Mouse (Mus musculus) forebrain, embryonic 14.5 days (tissue): ENCODE data around the gene Lrrtm3. TPM values are rescaled to one million over a fixed set of nuclear protein-coding genes. Genes with fewer than 3 reads are reported as not detected.
A peak's percentile ranks its signal among the peaks of the same experiment; 100 is the strongest.

ENCODE experiments used
- ATAC-seq: fragments of 200-750 bp; cut with Nextera tagmentation; 2 replicates; pipeline ENCODE4 v1.8.0; 2017; ENCODE audit warnings: mild to moderate bottlenecking, moderate library complexity
- DNase-seq: peaks from one replicate; pipeline ENCODE4 v3.0.0-alpha.2; 2015; ENCODE audit warnings: low spot score
- H3K27ac ChIP-seq: fragments of 300-500 bp; sonication (generic); 2 replicates; pipeline ENCODE4 v1.5.1; 2014; ENCODE audit warnings: low read depth, mild to moderate bottlenecking, control low read depth, low read length, moderate library complexity
- H3K27me3 ChIP-seq: fragments of 300-500 bp; sonication (generic); replicated peaks from 2 replicates; pipeline ENCODE4 v1.6.1; 2014; ENCODE audit warnings: low read length, control low read depth, mixed read lengths; ENCODE audit not compliant: control insufficient read depth, insufficient read depth
- H3K36me3 ChIP-seq: fragments of 300-500 bp; sonication (generic); 2 replicates; pipeline ENCODE4 v1.6.1; 2014; ENCODE audit warnings: low read length, control low read depth; ENCODE audit not compliant: control insufficient read depth, insufficient read depth
- H3K4me1 ChIP-seq: fragments of 300-500 bp; sonication (generic); 2 replicates; pipeline ENCODE4 v1.6.1; 2014; ENCODE audit warnings: antibody characterized with exemption, low read length, control low read depth; ENCODE audit not compliant: control insufficient read depth, insufficient read depth
- H3K4me2 ChIP-seq: fragments of 300-500 bp; sonication (generic); 2 replicates; pipeline ENCODE4 v1.6.1; 2014; ENCODE audit warnings: mild to moderate bottlenecking, control low read depth, low read length
- H3K4me3 ChIP-seq: fragments of 300-500 bp; sonication (generic); 2 replicates; pipeline ENCODE4 v1.5.1; 2014; ENCODE audit warnings: low read depth, low read length, control low read depth
- H3K9ac ChIP-seq: fragments of 300-500 bp; sonication (generic); 2 replicates; pipeline ENCODE4 v1.6.1; 2014; ENCODE audit warnings: mild to moderate bottlenecking, low read length, control low read depth, moderate library complexity
- H3K9me3 ChIP-seq: fragments of 300-500 bp; sonication (generic); replicated peaks from 2 replicates; pipeline ENCODE4 v1.6.1; 2016; ENCODE audit warnings: low read length, control low read depth, mixed read lengths; ENCODE audit not compliant: control insufficient read depth
- WGBS: fragments of 180-500 bp; shearing (Covaris S2); extraction: QIAGEN DNeasy Blood & Tissue Kit; methylation state at CpG from one replicate; pipeline ENCODE4 v1.1.7; 2014; 5-methylcytosine and 5-hydroxymethylcytosine counted together
- polyA plus RNA-seq: library from polyadenylated mRNA; unstranded; fragments of >200 nt; fragmentation: Nextera tagmentation; extraction: Ambion mirVana; gene quantifications from 2 replicates; pipeline ENCODE4 v1.2.1, GENCODE M21; 2014

Lrrtm3 gene
- polyA plus RNA-seq, 1 experiment from 2014 or later, result 10.5 TPM

- peak overlapping the region; percentile 61 for H3K9ac ChIP-seq
- peak; percentile 59 for DNase-seq
- no peaks in the 10 kb centered on the region for H3K9me3 ChIP-seq
- no peak overlapping the region; the same call in 1 of the 2 replicates for H3K27ac ChIP-seq
- H3K4me1 ChIP-seq, result peaks cover 6% of the 10 kb centered on the region
- peak; percentile 9; the same call in 1 of the 2 replicates for ATAC-seq
- H3K4me3 ChIP-seq, result peak overlapping the region; percentile 43
- H3K27me3 ChIP-seq, result 0 out of 2 replicates have a peak, but pooled peaks cover 5% of the 10 kb centered on the region
- H3K4me2 ChIP-seq, result peak overlapping the region; percentile 85
- WGBS, result 3% methylated on average over 26 of the region's 26 CpGs
- H3K36me3 ChIP-seq, result no peaks in the 10 kb centered on the region
These were observed 1.9 kb downstream of the Lrrtm3 start for GRCm38 (mm10) chr10:64087936-64088773.

GRCm38 (mm10) chr10:64087521-64087920, 2.6 kb downstream of the Lrrtm3 start:
- ATAC-seq (0 out of 2 replicates have a peak, but pooled peaks have one; percentile 10), DNase-seq (peak; percentile 49)
- Histone ChIP-seq H3K9ac (peak overlapping the region; percentile 61), H3K27ac (no peak overlapping the region), H3K36me3 (no peaks in the 10 kb centered on the region), H3K27me3 (0 out of 2 replicates have a peak, but pooled peaks cover 5% of the 10 kb centered on the region), H3K4me2 (peak overlapping the region; percentile 85), H3K4me3 (peak overlapping the region; percentile 43), H3K9me3 (no peaks in the 10 kb centered on the region), H3K4me1 (peaks cover 6% of the 10 kb centered on the region)
- whole genome bisulfite sequencing, result under 1% methylated on average over 12 of the region's 12 CpGs

DNA sequence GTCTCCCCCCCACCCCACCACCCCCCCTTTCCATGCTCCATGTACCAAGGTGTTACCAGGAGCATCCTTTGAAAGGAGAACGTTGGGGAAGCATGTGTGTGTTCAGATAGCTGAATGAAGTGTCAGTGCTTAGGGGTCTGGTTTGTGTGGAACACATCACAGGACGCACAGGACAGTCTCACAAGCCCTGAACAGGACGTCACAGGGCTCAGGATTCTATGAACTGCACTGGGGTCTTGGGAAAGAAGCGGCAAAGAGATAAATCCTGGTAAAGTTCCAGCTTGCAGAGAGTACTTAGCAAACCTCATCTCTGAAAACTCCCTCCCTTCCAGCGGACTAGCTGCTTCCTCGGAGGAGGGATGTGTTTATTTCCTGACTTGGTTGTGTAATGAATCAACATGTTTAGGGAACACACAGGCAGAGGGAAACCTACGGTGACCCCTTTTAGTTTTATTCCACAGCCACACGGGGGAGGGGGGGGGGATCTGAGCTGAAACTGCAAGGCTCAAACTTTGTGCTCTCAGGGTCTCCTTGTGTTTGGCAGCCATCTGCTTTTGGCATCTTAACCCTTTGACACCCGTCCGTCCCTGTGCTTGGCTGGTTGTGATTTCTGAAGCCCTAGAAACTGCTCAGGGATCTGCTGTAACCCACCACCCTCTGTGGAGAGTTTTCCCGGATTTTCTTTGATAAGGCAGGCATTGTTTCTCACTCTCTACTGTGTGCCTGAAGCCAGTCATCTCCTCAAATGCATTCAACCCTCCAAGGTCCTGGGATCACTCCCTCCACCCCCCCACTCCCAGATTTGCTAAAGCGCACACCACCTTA, 3.3 kb downstream of the Lrrtm3 start:
- peak overlapping the region; percentile 85 for H3K4me2 ChIP-seq
- peak overlapping the region; percentile 61; the same call in 1 of the 2 replicates for H3K9ac ChIP-seq
- H3K27ac ChIP-seq, result no peak overlapping the region
- 0 out of 2 replicates have a peak, but pooled peaks cover 5% of the 10 kb centered on the region for H3K27me3 ChIP-seq
- no peaks in the 10 kb centered on the region for H3K36me3 ChIP-seq
- H3K4me3 ChIP-seq, result peak overlapping the region; percentile 43
- no peaks in the 10 kb centered on the region for H3K9me3 ChIP-seq
- 4% methylated on average over 12 of the region's 12 CpGs for WGBS
- DNase-seq, result peak; percentile 50
- peaks cover 6% of the 10 kb centered on the region for H3K4me1 ChIP-seq
- peak; percentile 18; the same call in 1 of the 2 replicates for ATAC-seq

- DNase-seq, result peak; percentile 29
- H3K27ac ChIP-seq, result no peak overlapping the region
These were observed 3.9 kb downstream of the Lrrtm3 start for GRCm38 (mm10) chr10:64086183-64086566.

DNA sequence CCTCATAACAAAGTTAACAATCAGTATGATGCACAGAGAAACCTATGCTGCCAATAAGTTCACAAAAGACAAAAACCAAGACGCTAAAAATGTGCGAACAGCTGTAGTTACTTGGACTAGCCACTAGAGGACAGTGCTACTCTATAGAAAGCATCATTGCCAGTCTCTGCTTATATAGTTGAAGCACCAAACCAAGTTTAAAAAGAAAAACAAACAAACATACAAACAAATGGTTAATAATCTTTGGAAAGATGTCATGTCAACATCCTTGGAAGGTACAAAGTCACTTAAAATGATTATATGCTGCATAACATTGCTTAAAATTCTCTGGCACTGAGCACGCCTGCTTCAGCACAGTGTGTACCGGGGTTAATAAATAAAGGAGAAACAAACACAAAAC, 5.6 kb downstream of the Lrrtm3 start:
- ATAC-seq, result 0 out of 2 replicates have a peak, but pooled peaks have one; percentile 16
- Histone ChIP-seq H3K4me2 (peak overlapping the region; percentile 33; the same call in 1 of the 2 replicates), H3K9me3 (no peaks in the 10 kb centered on the region), H3K36me3 (no peaks in the 10 kb centered on the region), H3K9ac (no peak overlapping the region), H3K27me3 (0 out of 2 replicates have a peak, but pooled peaks cover 5% of the 10 kb centered on the region), H3K27ac (no peak overlapping the region), H3K4me3 (peak overlapping the region; percentile 5; the same call in 1 of the 2 replicates), H3K4me1 (peaks cover 6% of the 10 kb centered on the region)
- 36% methylated on average over 4 of the region's 4 CpGs for WGBS
- peak; percentile 80 for DNase-seq

More at GRCm38 (mm10) chr10:64086183-64086566, 3.9 kb downstream of the Lrrtm3 start:
- H3K4me1 ChIP-seq, result peaks cover 6% of the 10 kb centered on the region
- peak overlapping the region; percentile 35; the same call in 1 of the 2 replicates for H3K9ac ChIP-seq
- no peaks in the 10 kb centered on the region for H3K9me3 ChIP-seq
- 60% methylated on average over 16 of the region's 16 CpGs for WGBS
- 0 out of 2 replicates have a peak, but pooled peaks cover 5% of the 10 kb centered on the region for H3K27me3 ChIP-seq
- no peaks in the 10 kb centered on the region for H3K36me3 ChIP-seq
- no peak for ATAC-seq
- H3K4me2 ChIP-seq, result peak overlapping the region; percentile 85
- H3K4me3 ChIP-seq, result peak overlapping the region; percentile 43

DNA sequence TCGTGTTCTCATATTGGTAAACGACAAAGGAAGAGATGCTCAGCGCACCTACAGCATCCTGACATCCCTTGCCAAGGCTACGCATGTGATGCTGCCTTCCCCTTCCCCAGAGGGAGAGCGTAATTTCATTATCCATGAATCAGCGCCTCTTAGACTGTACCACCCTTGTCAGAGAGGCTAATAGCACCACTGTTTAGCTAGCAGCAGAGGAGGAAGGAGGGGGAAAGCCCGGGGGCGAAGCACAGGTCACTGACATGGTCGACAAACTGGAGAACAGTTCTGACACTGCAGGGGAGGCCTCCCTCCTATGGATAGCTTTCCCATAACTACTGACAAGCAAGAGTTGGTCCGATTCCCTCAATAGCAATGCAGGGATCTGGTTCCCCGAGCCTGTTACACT, 6.3 kb downstream of the Lrrtm3 start:
- DNase-seq, result no peak
- no peak overlapping the region for H3K27ac ChIP-seq
- no peaks in the 10 kb centered on the region for H3K36me3 ChIP-seq
- peaks cover 6% of the 10 kb centered on the region for H3K4me1 ChIP-seq
- no peaks in the 10 kb centered on the region for H3K9me3 ChIP-seq
- 0 out of 2 replicates have a peak, but pooled peaks cover 3% of the 10 kb centered on the region for H3K27me3 ChIP-seq
- WGBS, result 62% methylated on average over 11 of the region's 11 CpGs
- H3K9ac ChIP-seq, result no peak overlapping the region
- H3K4me2 ChIP-seq, result peak overlapping the region; percentile 32
- no peak overlapping the region for H3K4me3 ChIP-seq
- no peak for ATAC-seq

- H3K9me3 ChIP-seq, result no peaks in the 10 kb centered on the region
- H3K4me3 ChIP-seq, result no peak overlapping the region
- peaks cover 6% of the 10 kb centered on the region for H3K4me1 ChIP-seq
- no peaks in the 10 kb centered on the region for H3K27me3 ChIP-seq
- no peak overlapping the region for H3K4me2 ChIP-seq
- H3K27ac ChIP-seq, result no peak overlapping the region
- ATAC-seq, result no peak
- 80% methylated on average over 3 of the region's 3 CpGs for WGBS
- no peak overlapping the region for H3K9ac ChIP-seq
- H3K36me3 ChIP-seq, result no peaks in the 10 kb centered on the region
- DNase-seq, result no peak
These were observed 7.7 kb downstream of the Lrrtm3 start for GRCm38 (mm10) chr10:64082345-64082744.

DNA sequence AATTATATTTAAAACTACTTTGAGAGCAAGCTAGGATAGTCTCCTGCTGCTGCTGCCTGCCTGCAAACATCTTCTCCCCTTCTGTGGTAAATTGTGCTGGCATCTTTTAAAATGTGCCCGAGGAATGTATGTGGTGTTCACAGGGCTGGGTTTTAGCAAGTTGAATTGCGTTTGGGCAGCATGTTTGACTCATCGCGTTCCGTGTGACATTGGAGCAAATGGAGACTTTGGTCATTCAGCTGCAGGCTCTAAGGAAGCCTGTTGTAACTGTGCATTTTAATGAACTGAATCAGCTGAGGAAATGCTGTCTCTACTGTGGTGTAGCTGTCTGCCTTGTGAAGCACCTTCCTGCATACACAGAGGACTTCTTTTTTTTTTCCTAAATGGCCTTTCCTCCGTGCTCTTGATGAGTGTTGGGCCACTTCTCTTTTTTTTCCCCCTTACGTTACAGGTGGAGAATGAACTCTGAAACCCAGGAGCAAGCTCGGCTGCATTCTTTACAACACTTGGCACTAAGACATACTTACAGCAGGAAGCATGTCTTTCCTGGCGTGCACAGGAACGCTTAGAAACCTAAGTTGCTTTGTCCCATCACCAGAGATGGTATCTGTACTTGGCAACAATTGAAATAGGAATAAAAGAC, 13.5 kb downstream of the Lrrtm3 start:
- WGBS, result 58% methylated on average over 10 of the region's 10 CpGs

More for the DNA sequence above, 13.5 kb downstream of the Lrrtm3 start:
- ATAC-seq (no peak), DNase-seq (no peak)
- Histone ChIP-seq H3K36me3 (no peaks in the 10 kb centered on the region), H3K9me3 (no peaks in the 10 kb centered on the region), H3K4me2 (no peak overlapping the region), H3K27me3 (no peaks in the 10 kb centered on the region), H3K9ac (no peak overlapping the region), H3K4me3 (no peak overlapping the region), H3K4me1 (no peaks in the 10 kb centered on the region), H3K27ac (no peak overlapping the region)
